Mouse (Mus musculus) neural tube, embryonic 15.5 days (tissue): ENCODE results near the gene Bfsp1. TPM values are rescaled to one million over a fixed set of nuclear protein-coding genes. Genes with fewer than 3 reads are reported as not detected.

Experiments used
- ATAC-seq: fragments of 200-750 bp; cut with Nextera tagmentation; 2 replicates; pipeline ENCODE4 v1.8.0; 2017; ENCODE audit warnings: mild to moderate bottlenecking, moderate TSS enrichment, moderate library complexity; ENCODE audit not compliant: low FRiP score
- H3K27ac ChIP-seq: fragments of 300-500 bp; sonication (generic); replicated peaks from 2 replicates; pipeline ENCODE4 v1.5.1; 2015; ENCODE audit warnings: mild to moderate bottlenecking, inconsistent platforms
- H3K27me3 ChIP-seq: fragments of 300-500 bp; sonication (generic); replicated peaks from 2 replicates; pipeline ENCODE4 v1.6.1; 2015; ENCODE audit warnings: inconsistent platforms
- H3K36me3 ChIP-seq: fragments of 300-500 bp; sonication (generic); 2 replicates; pipeline ENCODE4 v1.6.1; 2015; ENCODE audit warnings: inconsistent platforms
- H3K4me1 ChIP-seq: fragments of 300-500 bp; sonication (generic); 2 replicates; pipeline ENCODE4 v1.6.1; 2015; ENCODE audit warnings: inconsistent platforms
- H3K4me2 ChIP-seq: fragments of 300-500 bp; sonication (generic); 2 replicates; pipeline ENCODE4 v1.6.1; 2015; ENCODE audit warnings: inconsistent platforms, mild to moderate bottlenecking, moderate library complexity
- H3K4me3 ChIP-seq: fragments of 300-500 bp; sonication (generic); replicated peaks from 2 replicates; pipeline ENCODE4 v1.5.1; 2015; ENCODE audit warnings: mild to moderate bottlenecking, inconsistent platforms
- H3K9ac ChIP-seq: fragments of 300-500 bp; sonication (generic); replicated peaks from 2 replicates; pipeline ENCODE4 v1.6.1; 2015; ENCODE audit warnings: mild to moderate bottlenecking, inconsistent platforms
- H3K9me3 ChIP-seq: fragments of 300-500 bp; sonication (generic); replicated peaks from 2 replicates; pipeline ENCODE4 v1.6.1; 2016; ENCODE audit warnings: inconsistent platforms
- WGBS: fragments of 180-500 bp; shearing (Covaris S2); methylation state at CpG from one replicate; pipeline ENCODE4 v1.1.7; 2015; ENCODE audit warnings: mixed read lengths; 5-methylcytosine and 5-hydroxymethylcytosine counted together
- polyA plus RNA-seq: library from polyadenylated mRNA; unstranded; fragments of >200 nt; fragmentation: Nextera tagmentation; extraction: Ambion mirVana; gene quantifications from 2 replicates; pipeline ENCODE4 v1.2.1, GENCODE M21; 2015

Gene Bfsp1
- polyA plus RNA-seq, 1 experiment from 2014 or later, result 1.4 TPM

DNA sequence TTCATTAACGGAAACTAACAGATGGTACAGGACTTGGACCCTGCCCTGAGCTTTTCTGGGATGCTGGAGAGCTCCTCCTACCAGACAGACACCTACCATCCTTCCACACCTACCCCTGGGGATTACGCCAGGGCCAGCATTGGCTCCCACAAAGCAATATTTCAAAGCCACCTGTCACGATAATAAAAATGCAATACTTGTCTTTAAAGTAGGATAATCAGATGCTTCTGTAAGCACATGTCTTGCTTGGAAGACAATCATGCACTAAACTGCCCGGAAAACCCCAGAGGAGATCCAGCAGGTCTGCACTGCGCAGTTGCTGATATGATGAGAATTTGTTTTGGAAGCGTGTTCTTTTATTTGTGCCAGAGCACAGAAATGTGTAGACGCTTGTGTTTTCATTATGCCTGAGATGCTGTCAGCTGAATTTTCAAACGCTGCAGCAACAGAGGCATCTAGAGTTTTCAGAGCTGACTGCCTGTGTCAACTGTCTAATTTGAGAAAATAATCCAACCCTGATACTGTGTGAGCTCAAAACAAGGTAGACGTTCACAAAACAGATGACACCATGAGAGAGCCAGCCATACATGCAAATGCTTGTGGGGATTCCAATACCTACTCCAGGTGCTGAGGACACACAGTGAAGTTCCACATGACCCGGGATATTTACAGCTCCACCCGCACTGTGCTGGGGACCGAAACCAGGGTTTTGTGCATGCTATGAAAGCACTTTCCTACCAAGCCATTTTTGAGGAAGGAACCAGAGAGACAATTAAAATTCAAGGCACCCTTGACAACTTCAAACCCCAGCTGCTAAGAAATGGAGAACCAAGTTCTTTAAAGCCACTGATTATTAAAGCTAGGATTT lies 11.4 kb downstream of the Bfsp1 start:
- no peak for ATAC-seq
- H3K4me3 ChIP-seq, result no peak overlapping the region
- 0 out of 2 replicates have a peak, but pooled peaks cover 3% of the 10 kb centered on the region for H3K4me1 ChIP-seq
- 66% methylated on average over 12 of the region's 12 CpGs for WGBS
- no peaks in the 10 kb centered on the region for H3K9me3 ChIP-seq
- H3K36me3 ChIP-seq, result no peaks in the 10 kb centered on the region
- H3K27ac ChIP-seq, result no peak overlapping the region
- no peak overlapping the region for H3K4me2 ChIP-seq
- no peak overlapping the region for H3K9ac ChIP-seq
- no peaks in the 10 kb centered on the region for H3K27me3 ChIP-seq

DNA sequence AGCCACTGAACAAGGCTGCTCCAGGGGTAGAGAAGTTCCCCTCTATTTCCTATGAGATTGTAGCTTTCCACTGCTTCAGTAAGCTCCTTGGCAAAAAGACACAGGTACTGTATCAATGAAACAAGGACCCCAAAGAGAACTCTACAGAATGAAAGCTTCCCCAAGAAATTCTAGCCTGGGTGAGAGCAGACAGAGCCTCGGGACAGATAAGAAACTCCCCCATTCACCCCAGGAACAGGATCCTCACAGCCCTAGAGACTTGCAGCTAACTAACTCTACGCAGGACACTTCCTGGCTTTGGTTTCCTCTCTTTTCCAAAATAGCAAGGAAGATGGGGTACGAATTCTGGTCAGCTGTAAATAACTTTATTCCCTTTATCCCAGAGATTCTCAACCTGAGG lies 15.7 kb downstream of the Bfsp1 start:
- Histone ChIP-seq H3K4me3 (no peak overlapping the region), H3K27me3 (no peaks in the 10 kb centered on the region), H3K36me3 (no peaks in the 10 kb centered on the region), H3K4me2 (no peak overlapping the region), H3K4me1 (0 out of 2 replicates have a peak, but pooled peaks cover 3% of the 10 kb centered on the region), H3K9ac (no peak overlapping the region), H3K9me3 (no peaks in the 10 kb centered on the region), H3K27ac (no peak overlapping the region)
- ATAC-seq, result no peak
- 79% methylated on average over 3 of the region's 3 CpGs for WGBS

DNA sequence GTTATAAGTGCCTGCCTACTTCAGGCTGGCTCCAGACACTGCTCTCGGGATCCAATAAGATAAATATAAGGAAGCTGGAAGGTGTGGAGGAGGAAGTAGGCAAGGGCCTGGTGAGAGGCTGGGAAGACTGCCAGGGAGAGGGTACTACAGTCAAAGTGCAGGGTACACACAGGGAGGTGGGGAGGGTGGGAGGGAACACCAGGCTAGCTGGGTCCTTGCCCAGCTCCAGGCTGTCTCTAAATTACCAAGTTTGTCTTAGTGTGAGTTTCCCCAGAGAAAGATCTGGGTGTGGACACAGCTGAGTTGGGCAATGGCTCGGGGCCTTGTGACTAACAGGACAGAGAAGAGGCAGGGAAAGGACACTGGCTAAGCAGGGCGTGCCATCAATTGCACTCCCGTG lies 16.2 kb downstream of the Bfsp1 start:
- Histone ChIP-seq H3K4me1 (0 out of 2 replicates have a peak, but pooled peaks cover 3% of the 10 kb centered on the region), H3K4me3 (no peak overlapping the region), H3K9me3 (no peaks in the 10 kb centered on the region), H3K9ac (no peak overlapping the region), H3K4me2 (no peak overlapping the region), H3K27ac (no peak overlapping the region), H3K27me3 (no peaks in the 10 kb centered on the region), H3K36me3 (no peaks in the 10 kb centered on the region)
- ATAC-seq, result no peak
- WGBS, result 61% methylated on average over 4 of the region's 4 CpGs

DNA sequence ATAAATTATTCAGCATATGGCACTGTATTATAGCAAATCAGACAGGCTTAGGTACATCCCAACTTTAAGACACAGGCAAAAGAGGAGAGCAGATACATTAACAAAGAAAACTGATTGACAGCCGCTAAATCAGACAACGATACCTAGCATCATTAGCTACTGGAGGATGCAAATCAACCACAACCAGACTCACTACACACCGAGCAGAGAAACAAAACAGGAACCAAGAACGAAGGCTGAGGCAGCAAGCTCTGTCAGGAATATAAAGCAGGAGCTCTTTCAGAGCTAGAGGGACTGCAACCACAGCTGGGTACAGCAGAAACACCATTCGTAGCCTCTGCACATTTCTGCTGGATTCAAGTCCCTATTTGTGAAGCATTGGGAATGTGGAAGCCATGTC lies 18.2 kb downstream of the Bfsp1 start:
- WGBS, result 83% methylated on average over 5 of the region's 5 CpGs
- H3K9ac ChIP-seq, result no peak overlapping the region
- ATAC-seq, result no peak
- no peaks in the 10 kb centered on the region for H3K36me3 ChIP-seq
- H3K27ac ChIP-seq, result no peak overlapping the region
- no peak overlapping the region for H3K4me2 ChIP-seq
- H3K4me3 ChIP-seq, result no peak overlapping the region
- H3K27me3 ChIP-seq, result no peaks in the 10 kb centered on the region
- H3K4me1 ChIP-seq, result no peaks in the 10 kb centered on the region
- H3K9me3 ChIP-seq, result no peaks in the 10 kb centered on the region

DNA sequence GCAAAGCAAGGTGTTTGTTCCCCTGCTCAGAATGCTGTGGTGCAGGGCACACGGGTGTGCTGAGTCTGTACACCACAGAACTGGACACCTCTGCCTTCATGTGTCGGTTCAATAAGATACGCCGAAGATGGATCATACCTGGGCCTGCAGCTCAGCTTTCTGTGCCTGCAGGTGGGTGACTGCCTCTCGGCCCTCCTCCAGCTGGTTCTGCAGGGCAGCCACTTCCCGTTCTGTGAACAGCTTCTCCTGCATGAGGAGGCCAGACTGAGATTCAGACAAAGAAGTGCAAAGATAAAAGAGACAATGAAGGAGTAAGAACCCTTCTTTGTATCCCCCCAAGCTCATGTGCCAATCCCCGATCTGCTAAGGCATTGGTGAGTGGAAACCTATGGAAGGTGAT lies 21.4 kb downstream of the Bfsp1 start:
- Histone ChIP-seq H3K9me3 (no peaks in the 10 kb centered on the region), H3K4me1 (peaks cover 4% of the 10 kb centered on the region), H3K4me2 (no peak overlapping the region), H3K4me3 (no peak overlapping the region), H3K9ac (no peak overlapping the region), H3K27me3 (no peaks in the 10 kb centered on the region), H3K36me3 (no peaks in the 10 kb centered on the region), H3K27ac (no peak overlapping the region)
- no peak for ATAC-seq
- WGBS, result 76% methylated on average over 7 of the region's 7 CpGs

DNA sequence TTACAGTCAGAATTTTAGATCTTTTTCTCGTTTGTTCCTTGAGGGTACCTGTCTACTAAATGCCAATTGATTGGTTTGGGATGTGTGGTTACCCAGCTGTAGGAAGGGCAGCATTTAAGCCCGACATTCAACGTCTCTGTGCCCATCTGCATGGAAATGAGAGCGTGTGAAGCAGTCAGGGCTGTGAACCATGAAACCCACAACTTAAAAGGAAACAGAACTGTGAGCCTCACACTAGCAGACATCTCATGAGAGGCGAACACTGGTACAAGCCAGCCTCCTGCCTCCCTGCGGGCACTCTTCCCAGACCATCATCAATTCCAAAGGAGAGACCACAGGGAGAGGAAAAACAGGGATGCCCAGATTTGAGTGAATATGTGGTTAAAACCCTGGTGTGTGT lies 22.1 kb downstream of the Bfsp1 start:
- Histone ChIP-seq H3K9ac (no peak overlapping the region), H3K4me1 (peaks cover 4% of the 10 kb centered on the region), H3K27me3 (no peaks in the 10 kb centered on the region), H3K27ac (no peak overlapping the region), H3K4me3 (no peak overlapping the region), H3K36me3 (no peaks in the 10 kb centered on the region), H3K9me3 (no peaks in the 10 kb centered on the region), H3K4me2 (no peak overlapping the region)
- no peak for ATAC-seq
- WGBS, result 63% methylated on average over 6 of the region's 6 CpGs

DNA sequence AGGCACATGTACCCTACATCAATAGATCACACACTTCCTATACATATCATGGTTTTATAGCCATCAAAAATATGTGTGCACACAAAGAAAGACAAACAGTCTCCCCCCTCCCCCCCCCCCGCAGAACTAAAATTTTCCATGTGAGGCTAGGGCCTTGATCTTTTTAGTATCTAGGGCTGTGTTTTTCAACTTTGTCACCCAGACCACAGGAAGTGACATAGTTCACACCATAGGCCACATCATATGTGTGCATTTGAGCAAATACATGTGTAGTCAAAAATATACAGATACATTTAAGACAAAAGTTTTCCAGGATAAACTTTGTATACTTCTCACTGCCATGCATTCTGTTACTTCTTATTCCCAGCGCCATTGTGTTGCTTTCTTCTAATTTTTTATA lies 23.5 kb downstream of the Bfsp1 start:
- H3K27ac ChIP-seq, result no peak overlapping the region
- no peak overlapping the region for H3K4me3 ChIP-seq
- H3K27me3 ChIP-seq, result no peaks in the 10 kb centered on the region
- H3K36me3 ChIP-seq, result no peaks in the 10 kb centered on the region
- H3K4me1 ChIP-seq, result peaks cover 4% of the 10 kb centered on the region
- H3K9me3 ChIP-seq, result no peaks in the 10 kb centered on the region
- no peak overlapping the region for H3K4me2 ChIP-seq
- ATAC-seq, result no peak
- no peak overlapping the region for H3K9ac ChIP-seq
- whole genome bisulfite sequencing, result 85% methylated on average over 2 of the region's 2 CpGs

DNA sequence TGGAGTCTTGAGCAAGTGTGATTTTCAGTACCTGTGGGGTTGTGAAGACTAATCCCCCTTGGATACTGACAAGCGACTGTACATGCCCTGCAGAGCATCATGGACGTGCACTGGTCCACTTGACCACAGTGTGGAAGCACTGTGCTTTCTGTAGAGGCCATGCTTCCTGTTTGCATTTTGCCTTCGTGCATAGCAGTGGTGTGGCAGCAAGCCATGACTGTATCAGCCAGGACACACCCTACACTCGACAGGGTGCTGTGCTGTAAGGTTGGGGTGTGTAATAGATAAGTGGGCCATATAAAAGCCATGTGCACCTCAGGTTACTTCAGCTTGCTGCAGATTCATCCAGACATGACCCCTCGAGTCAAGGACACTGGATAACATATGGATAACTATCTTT lies 24.3 kb downstream of the Bfsp1 start:
- WGBS, result 66% methylated on average over 5 of the region's 5 CpGs
- no peak for ATAC-seq
- no peaks in the 10 kb centered on the region for H3K27me3 ChIP-seq
- no peak overlapping the region for H3K4me2 ChIP-seq
- H3K4me1 ChIP-seq, result peaks cover 4% of the 10 kb centered on the region
- no peak overlapping the region for H3K27ac ChIP-seq
- no peak overlapping the region for H3K9ac ChIP-seq
- H3K4me3 ChIP-seq, result no peak overlapping the region
- no peaks in the 10 kb centered on the region for H3K9me3 ChIP-seq
- H3K36me3 ChIP-seq, result no peaks in the 10 kb centered on the region

DNA sequence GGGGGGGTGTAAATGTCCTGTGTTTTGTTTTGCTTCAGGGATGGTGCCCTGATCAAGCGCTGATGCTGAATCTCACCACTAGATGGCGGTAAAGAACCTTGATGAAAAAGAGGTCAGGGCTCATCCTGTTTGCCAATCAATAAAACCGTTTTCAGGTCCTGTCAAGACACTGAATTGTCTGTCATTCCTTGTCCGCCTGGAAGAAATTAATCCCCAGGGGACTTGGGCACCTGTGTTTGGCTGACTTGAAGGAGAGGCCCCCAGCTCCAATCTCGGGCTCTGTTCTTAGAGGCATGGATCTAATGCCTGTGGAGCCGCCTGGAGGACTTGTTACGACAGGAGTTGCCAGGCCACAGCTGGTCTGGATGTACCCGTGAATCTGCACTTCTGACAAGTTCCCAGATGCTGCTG lies 25.7 kb downstream of the Bfsp1 start:
- WGBS, result 2% methylated on average over 8 of the region's 8 CpGs
- H3K27me3 ChIP-seq, result no peaks in the 10 kb centered on the region
- no peaks in the 10 kb centered on the region for H3K9me3 ChIP-seq
- H3K36me3 ChIP-seq, result no peaks in the 10 kb centered on the region
- H3K4me3 ChIP-seq, result peak overlapping the region; percentile 32
- no peak overlapping the region for H3K27ac ChIP-seq
- H3K4me2 ChIP-seq, result peak overlapping the region; percentile 60
- H3K4me1 ChIP-seq, result peaks cover 4% of the 10 kb centered on the region
- H3K9ac ChIP-seq, result 0 out of 2 replicates have a peak overlapping the region, but pooled peaks have one; percentile 36
- peak; percentile 75; the same call in 1 of the 2 replicates for ATAC-seq

DNA sequence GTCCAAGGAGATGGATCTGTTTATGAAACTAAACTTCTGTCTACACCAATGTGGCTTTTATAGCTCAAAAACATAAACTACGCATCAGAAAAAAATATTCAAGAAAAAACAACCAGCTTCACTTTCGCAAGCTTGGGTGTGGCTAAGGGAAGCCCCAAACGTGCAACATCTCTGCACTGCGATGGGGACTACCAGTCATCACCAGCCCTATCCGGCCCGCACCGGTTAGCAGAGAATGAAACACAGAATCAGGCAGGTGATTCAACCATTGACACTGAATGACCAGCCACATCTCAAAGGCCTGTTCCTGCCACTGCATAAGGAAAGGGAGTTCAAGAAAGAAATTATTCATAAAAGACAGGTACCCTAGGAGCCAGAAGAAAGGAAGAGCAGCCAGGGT lies 27.2 kb downstream of the Bfsp1 start:
- Histone ChIP-seq H3K27me3 (no peaks in the 10 kb centered on the region), H3K4me2 (no peak overlapping the region), H3K9me3 (no peaks in the 10 kb centered on the region), H3K36me3 (no peaks in the 10 kb centered on the region), H3K4me3 (no peak overlapping the region), H3K9ac (no peak overlapping the region), H3K4me1 (peaks cover 4% of the 10 kb centered on the region), H3K27ac (no peak overlapping the region)
- ATAC-seq, result no peak
- 88% methylated on average over 7 of the region's 7 CpGs for WGBS

DNA sequence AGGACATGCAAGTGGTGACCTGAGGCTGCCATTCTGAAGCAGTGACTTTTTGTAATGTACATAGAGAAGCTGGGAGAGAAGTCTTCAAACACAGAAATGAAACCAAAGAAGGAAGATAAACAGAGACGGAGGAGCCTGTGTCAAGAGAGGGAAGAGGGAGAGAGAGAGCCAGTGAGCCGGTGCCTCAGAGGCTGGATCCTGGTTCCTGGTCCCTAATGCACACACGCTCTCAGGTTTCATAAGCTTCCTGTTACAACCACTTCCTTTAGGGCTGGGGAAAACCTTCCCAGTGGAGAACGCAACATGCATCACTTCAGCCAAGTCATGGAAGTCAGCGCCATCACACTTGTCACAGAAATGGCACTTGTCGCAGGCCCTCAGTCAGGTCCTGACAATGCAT lies 28.9 kb downstream of the Bfsp1 start:
- WGBS, result 88% methylated on average over 6 of the region's 6 CpGs
- no peaks in the 10 kb centered on the region for H3K9me3 ChIP-seq
- H3K36me3 ChIP-seq, result no peaks in the 10 kb centered on the region
- ATAC-seq, result no peak
- H3K4me2 ChIP-seq, result no peak overlapping the region
- H3K9ac ChIP-seq, result no peak overlapping the region
- H3K4me3 ChIP-seq, result no peak overlapping the region
- H3K4me1 ChIP-seq, result peaks cover 4% of the 10 kb centered on the region
- H3K27me3 ChIP-seq, result no peaks in the 10 kb centered on the region
- H3K27ac ChIP-seq, result no peak overlapping the region

DNA sequence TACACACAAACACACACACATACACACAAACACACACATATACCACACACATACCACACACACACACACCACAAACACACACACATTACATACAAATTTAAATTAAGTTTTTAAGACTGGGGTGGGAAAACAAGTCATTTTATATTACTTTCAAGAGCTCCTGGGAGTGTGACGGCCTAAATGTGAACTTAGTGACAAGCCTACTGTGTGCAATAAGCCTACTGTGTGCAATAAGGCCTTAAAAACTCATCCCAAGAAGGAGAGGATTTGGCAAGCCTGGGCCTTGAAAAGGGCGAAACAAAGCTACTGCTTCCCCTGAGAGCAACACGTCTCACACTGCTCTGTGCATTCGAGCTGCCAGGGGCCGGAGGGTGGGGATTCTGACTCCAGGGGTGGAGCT lies 30.3 kb downstream of the Bfsp1 start:
- H3K9ac ChIP-seq, result no peak overlapping the region
- H3K27me3 ChIP-seq, result no peaks in the 10 kb centered on the region
- no peaks in the 10 kb centered on the region for H3K36me3 ChIP-seq
- no peak for ATAC-seq
- H3K4me1 ChIP-seq, result peaks cover 4% of the 10 kb centered on the region
- WGBS, result 78% methylated on average over 5 of the region's 5 CpGs
- H3K9me3 ChIP-seq, result no peaks in the 10 kb centered on the region
- H3K4me3 ChIP-seq, result no peak overlapping the region
- H3K27ac ChIP-seq, result no peak overlapping the region
- no peak overlapping the region for H3K4me2 ChIP-seq
